Mouse (Mus musculus) thymus, adult 2 months (tissue): ENCODE measurements at regions not wholly inside any gene's neighbourhood (a gene's known extent, or its start where the extent isn't known, plus 50 kb on each side); places are given as distances from the start of the nearest gene placed in this dataset.

Experiments
- DNase-seq: peaks from one replicate; pipeline ENCODE4 v3.0.0; 2021
- H3K27ac ChIP-seq: fragments of 200-500 bp; 2 replicates; pipeline ENCODE4 v1.5.1; 2012; ENCODE audit warnings: low read length, control low read depth; ENCODE audit not compliant: control insufficient read depth, insufficient read depth
- H3K27me3 ChIP-seq: fragments of 200-500 bp; 2 replicates; pipeline ENCODE4 v1.6.1; 2012; ENCODE audit warnings: mild to moderate bottlenecking, low read length, moderate library complexity, mixed read lengths; ENCODE audit not compliant: control insufficient read depth, insufficient read depth
- H3K36me3 ChIP-seq: fragments of 200-500 bp; 2 replicates; pipeline ENCODE4 v1.6.1; 2012; ENCODE audit warnings: mild to moderate bottlenecking, low read length, moderate library complexity; ENCODE audit not compliant: control insufficient read depth, insufficient read depth
- H3K4me1 ChIP-seq: fragments of 200-500 bp; replicated peaks from 2 replicates; pipeline ENCODE4 v1.6.1; 2012; ENCODE audit warnings: low read length; ENCODE audit not compliant: control insufficient read depth, insufficient read depth
- H3K4me3 ChIP-seq: fragments of 200-500 bp; 2 replicates; pipeline ENCODE4 v1.5.1; 2012; ENCODE audit warnings: mild to moderate bottlenecking, low read length, control low read depth, moderate library complexity; ENCODE audit not compliant: control insufficient read depth, insufficient read depth
- CTCF ChIP-seq: fragments of 200-500 bp; IDR thresholded peaks from 2 replicates; pipeline ENCODE4 v1.5.1; 2012; ENCODE audit warnings: mild to moderate bottlenecking, control low read depth, low read length, moderate library complexity, borderline replicate concordance; ENCODE audit not compliant: control insufficient read depth, poor library complexity, insufficient read depth; ENCODE audit errors: extremely low read depth
- POLR2A ChIP-seq: fragments of 200-500 bp; IDR thresholded peaks from 2 replicates; pipeline ENCODE4 v1.6.1; 2012; ENCODE audit warnings: mild to moderate bottlenecking, low read length, control low read depth, moderate library complexity; ENCODE audit not compliant: control insufficient read depth, poor library complexity, insufficient read depth; ENCODE audit errors: extremely low read depth
- WGBS: fragments of 180-500 bp; shearing (Covaris S2); methylation state at CpG from one replicate; pipeline ENCODE4 v1.1.7; 2018; 5-methylcytosine and 5-hydroxymethylcytosine counted together

DNA sequence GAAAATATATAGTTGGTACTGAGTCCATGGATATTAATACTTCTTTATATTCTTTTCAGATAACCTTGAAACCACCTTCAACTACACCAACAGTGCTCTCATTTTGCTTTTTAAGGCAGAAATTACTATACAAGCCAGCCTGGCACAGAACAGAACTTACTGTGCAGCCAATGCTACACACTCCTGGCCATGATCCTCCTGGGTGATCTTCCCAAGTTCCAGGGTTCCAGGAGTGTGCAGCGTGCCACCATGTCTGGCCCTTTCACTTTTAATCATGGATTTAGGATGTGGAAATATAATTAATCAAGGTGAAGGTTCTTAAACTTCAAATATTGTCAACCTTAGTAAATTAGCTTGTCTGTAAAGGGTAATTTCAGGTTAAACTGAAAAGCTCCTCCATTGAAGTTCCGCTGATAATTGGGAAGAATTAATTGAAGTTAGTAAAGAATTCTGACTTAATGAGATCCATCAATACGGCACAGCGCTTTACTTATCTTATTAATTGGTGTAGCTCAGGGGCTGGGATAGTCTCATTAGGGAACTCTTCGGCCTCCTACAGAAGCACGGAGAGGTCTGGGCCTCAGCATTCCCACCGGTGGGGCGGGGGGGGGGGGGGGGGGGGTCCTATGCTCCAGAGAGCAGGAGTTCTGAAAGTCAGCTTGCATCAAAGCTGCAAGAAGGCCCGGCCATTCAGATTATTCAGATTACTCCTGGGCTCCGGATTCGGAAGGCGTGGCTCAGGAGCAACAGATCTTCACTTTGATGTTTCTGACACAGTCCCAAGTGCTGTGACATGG lies 166.1 kb upstream of the Spats2l start:
- H3K4me3 ChIP-seq: no peak overlapping the region
- 90% methylated on average over 12 of the region's 12 CpGs for WGBS
- H3K27me3 ChIP-seq: no peaks in the 10 kb centered on the region
- no peak for DNase-seq
- H3K27ac ChIP-seq: no peak overlapping the region
- H3K4me1 ChIP-seq: no peaks in the 10 kb centered on the region
- no peaks in the 10 kb centered on the region for H3K36me3 ChIP-seq
- TF ChIP-seq CTCF (no peak), POLR2A (no peak)

- Histone ChIP-seq H3K27ac (no peak overlapping the region), H3K4me3 (no peak overlapping the region), H3K4me1 (no peaks in the 10 kb centered on the region), H3K27me3 (no peaks in the 10 kb centered on the region), H3K36me3 (no peaks in the 10 kb centered on the region)
- TF ChIP-seq POLR2A: no peak
- no peak for TF ChIP-seq CTCF
- WGBS: 73% methylated on average over 2 of the region's 2 CpGs
- DNase-seq: no peak
Measured at GRCm38 (mm10) chr1:57608423-57608679, 165.6 kb upstream of the Spats2l start.

GRCm38 (mm10) chr1:57609307-57609706 lies 164.7 kb upstream of the Spats2l start:
- Histone ChIP-seq H3K4me3 (no peak overlapping the region), H3K36me3 (no peaks in the 10 kb centered on the region), H3K4me1 (no peaks in the 10 kb centered on the region), H3K27me3 (no peaks in the 10 kb centered on the region), H3K27ac (no peak overlapping the region)
- DNase-seq: no peak
- no peak for TF ChIP-seq CTCF
- no peak for TF ChIP-seq POLR2A
- 86% methylated on average over 6 of the region's 6 CpGs for WGBS

GRCm38 (mm10) chr1:57612171-57612570 lies 161.8 kb upstream of the Spats2l start:
- 92% methylated on average over 4 of the region's 4 CpGs for WGBS
- TF ChIP-seq CTCF: no peak
- no peak for TF ChIP-seq POLR2A
- no peaks in the 10 kb centered on the region for H3K36me3 ChIP-seq
- no peak for DNase-seq
- H3K4me3 ChIP-seq: no peak overlapping the region
- H3K27me3 ChIP-seq: no peaks in the 10 kb centered on the region
- no peaks in the 10 kb centered on the region for H3K4me1 ChIP-seq
- no peak overlapping the region for H3K27ac ChIP-seq

GRCm38 (mm10) chr1:57612931-57613804 lies 160.8 kb upstream of the Spats2l start:
- 75% methylated on average over 17 of the region's 17 CpGs for WGBS
- TF ChIP-seq CTCF: no peak
- TF ChIP-seq POLR2A: no peak
- Histone ChIP-seq H3K4me1 (no peaks in the 10 kb centered on the region), H3K27me3 (no peaks in the 10 kb centered on the region), H3K36me3 (no peaks in the 10 kb centered on the region), H3K4me3 (peak overlapping the region; percentile 13; the same call in 1 of the 2 replicates), H3K27ac (no peak overlapping the region)
- peak; percentile 11 for DNase-seq

DNA sequence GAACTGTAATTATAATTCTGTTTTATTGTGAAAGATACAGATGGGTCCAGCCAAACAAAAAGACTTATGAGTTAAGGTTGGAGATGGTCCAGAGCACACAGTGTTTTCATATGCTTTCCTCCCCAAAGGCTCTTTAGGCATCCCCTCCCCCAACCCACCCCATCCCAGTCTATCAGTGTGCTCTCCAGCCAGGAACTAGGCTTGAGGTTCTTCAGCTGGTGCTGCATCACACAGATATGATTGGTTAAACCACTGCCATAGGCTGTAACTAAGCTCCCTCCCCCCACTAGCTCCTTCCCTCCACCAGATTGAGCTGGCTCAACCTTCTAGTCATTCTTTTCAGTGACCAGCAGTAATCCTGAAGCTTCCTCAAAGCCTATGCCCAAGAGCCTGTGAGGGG lies 158.8 kb upstream of the Spats2l start:
- no peak for DNase-seq
- TF ChIP-seq POLR2A (no peak), CTCF (no peak)
- H3K36me3 ChIP-seq: no peaks in the 10 kb centered on the region
- no peaks in the 10 kb centered on the region for H3K27me3 ChIP-seq
- no peaks in the 10 kb centered on the region for H3K4me1 ChIP-seq
- no peak overlapping the region for H3K4me3 ChIP-seq
- H3K27ac ChIP-seq: no peak overlapping the region

- DNase-seq: no peak
- no peak for TF ChIP-seq CTCF
- no peak for TF ChIP-seq POLR2A
- no peaks in the 10 kb centered on the region for H3K4me1 ChIP-seq
- 93% methylated on average over 3 of the region's 3 CpGs for WGBS
- no peak overlapping the region for H3K4me3 ChIP-seq
- no peak overlapping the region for H3K27ac ChIP-seq
- H3K36me3 ChIP-seq: no peaks in the 10 kb centered on the region
- H3K27me3 ChIP-seq: no peaks in the 10 kb centered on the region
Measured at GRCm38 (mm10) chr1:57617316-57617715, 156.6 kb upstream of the Spats2l start.
